Mouse (Mus musculus) ES-Bruce4 (cell line): Measurements from ENCODE around the gene Sh3rf1. TPM values are rescaled to one million over a fixed set of nuclear protein-coding genes. Genes with fewer than 3 reads are reported as not detected.

Source experiments
- H3K27ac ChIP-seq: 2 replicates; pipeline ENCODE4 v1.5.1; 2012; ENCODE audit warnings: low read length, inconsistent platforms; ENCODE audit not compliant: insufficient read depth
- H3K27me3 ChIP-seq: 2 replicates; pipeline ENCODE4 v1.6.1; 2012; ENCODE audit warnings: mild to moderate bottlenecking, low read length, inconsistent platforms; ENCODE audit not compliant: control insufficient read depth, poor library complexity, insufficient read depth, severe bottlenecking
- H3K36me3 ChIP-seq: 2 replicates; pipeline ENCODE4 v1.6.1; 2012; ENCODE audit warnings: inconsistent platforms, mild to moderate bottlenecking, low read length, moderate library complexity; ENCODE audit not compliant: control insufficient read depth, poor library complexity, insufficient read depth, severe bottlenecking
- H3K4me1 ChIP-seq: one replicate; pipeline ENCODE4 v1.8.1; 2011; ENCODE audit warnings: low read length; ENCODE audit not compliant: control insufficient read depth, insufficient read depth
- H3K4me3 ChIP-seq: 2 replicates; pipeline ENCODE4 v1.5.1; 2011; ENCODE audit warnings: low read depth, mild to moderate bottlenecking, low read length
- H3K9ac ChIP-seq: 2 replicates; pipeline ENCODE4 v1.6.1; 2012; ENCODE audit warnings: low read depth, mild to moderate bottlenecking, inconsistent platforms; ENCODE audit not compliant: poor library complexity, severe bottlenecking
- H3K9me3 ChIP-seq: replicated peaks from 2 replicates; pipeline ENCODE4 v1.6.1; 2012; ENCODE audit warnings: mild to moderate bottlenecking, low read length, inconsistent platforms; ENCODE audit not compliant: control insufficient read depth, poor library complexity, insufficient read depth, severe bottlenecking
- CTCF ChIP-seq: IDR thresholded peaks from one replicate; pipeline ENCODE4 v1.8.1; 2011; ENCODE audit warnings: low read depth, low read length
- EP300 ChIP-seq: IDR thresholded peaks from 2 replicates; pipeline ENCODE4 v1.6.1; 2011; ENCODE audit warnings: low read depth, low read length; ENCODE audit not compliant: insufficient read depth
- POLR2A ChIP-seq: IDR thresholded peaks from one replicate; pipeline ENCODE4 v1.8.1; 2011; ENCODE audit warnings: low read length; ENCODE audit not compliant: insufficient read depth
- polyA plus RNA-seq: library from polyadenylated mRNA; stranded (reverse); fragments of >200 nt; gene quantifications from 2 replicates; pipeline ENCODE4 v1.2.4, GENCODE M21; 2011; ENCODE audit warnings: low read depth; ENCODE audit not compliant: missing spikeins, insufficient read depth, insufficient read length

The Sh3rf1 gene
- polyA plus RNA-seq, 1 experiment: 19.0 TPM

DNA sequence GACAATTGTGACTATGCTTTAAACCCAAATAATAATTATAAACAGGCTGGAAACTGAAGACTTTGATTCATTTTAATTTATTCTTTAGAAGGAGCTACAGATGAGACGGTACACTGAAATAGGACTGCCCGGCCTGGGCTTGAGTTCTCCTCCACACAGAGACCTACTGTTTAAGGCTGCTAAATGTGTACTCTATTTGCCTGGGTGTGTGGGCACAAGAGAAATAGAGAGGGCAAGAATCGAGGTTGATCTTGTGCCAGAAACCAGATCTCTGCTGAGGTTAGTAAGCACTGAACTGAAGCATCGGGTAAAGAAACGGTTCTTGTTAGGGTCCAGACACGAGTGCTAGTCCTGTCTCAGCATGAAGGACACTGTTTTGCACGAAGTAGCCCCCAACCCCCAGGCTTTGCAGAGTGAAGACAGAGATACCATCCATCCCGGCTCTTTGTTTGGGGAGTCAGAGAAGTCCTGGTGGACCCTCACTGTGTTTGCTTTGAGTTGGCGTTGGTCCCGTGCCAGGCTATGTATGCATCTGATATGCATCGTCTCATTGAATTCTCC, 64.4 kb downstream of the Sh3rf1 start:
- no peak overlapping the region for H3K27ac ChIP-seq
- no peak overlapping the region for H3K9ac ChIP-seq
- H3K9me3 ChIP-seq: no peaks in the 10 kb centered on the region
- no peaks in the 10 kb centered on the region for H3K4me1 ChIP-seq
- TF ChIP-seq EP300 (no peak), CTCF (no peak), POLR2A (no peak)
- no peaks in the 10 kb centered on the region for H3K36me3 ChIP-seq
- H3K4me3 ChIP-seq: no peak overlapping the region
- H3K27me3 ChIP-seq: no peaks in the 10 kb centered on the region

GRCm38 (mm10) chr8:61288676-61289075, 65.0 kb downstream of the Sh3rf1 start:
- Histone ChIP-seq H3K9me3 (no peaks in the 10 kb centered on the region), H3K27me3 (no peaks in the 10 kb centered on the region), H3K4me3 (no peak overlapping the region), H3K9ac (no peak overlapping the region), H3K4me1 (no peaks in the 10 kb centered on the region), H3K36me3 (no peaks in the 10 kb centered on the region), H3K27ac (no peak overlapping the region)
- TF ChIP-seq CTCF (no peak), POLR2A (no peak), EP300 (no peak)

DNA sequence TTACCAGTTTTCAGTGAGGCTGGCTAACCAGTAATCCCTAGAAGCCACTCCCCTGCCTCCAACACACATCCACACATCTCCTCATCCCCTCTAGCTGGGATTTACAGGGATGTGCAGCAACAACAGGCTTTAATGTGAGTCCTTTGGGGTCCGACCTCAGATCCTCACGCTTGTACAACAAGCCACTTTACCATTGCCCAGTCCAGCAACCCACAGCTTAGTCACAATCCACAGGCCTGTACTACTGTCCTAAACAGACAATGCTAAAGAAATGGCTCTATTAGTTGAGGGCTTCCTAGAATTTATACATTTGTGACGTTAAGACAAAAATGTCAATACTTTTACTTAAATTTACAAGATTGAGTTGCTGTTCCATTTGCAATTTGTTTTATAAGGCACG, 71.4 kb downstream of the Sh3rf1 start:
- Histone ChIP-seq H3K4me1 (no peaks in the 10 kb centered on the region), H3K27ac (no peak overlapping the region), H3K27me3 (no peaks in the 10 kb centered on the region), H3K9ac (no peak overlapping the region), H3K4me3 (no peak overlapping the region), H3K36me3 (no peaks in the 10 kb centered on the region), H3K9me3 (no peaks in the 10 kb centered on the region)
- TF ChIP-seq CTCF: no peak

DNA sequence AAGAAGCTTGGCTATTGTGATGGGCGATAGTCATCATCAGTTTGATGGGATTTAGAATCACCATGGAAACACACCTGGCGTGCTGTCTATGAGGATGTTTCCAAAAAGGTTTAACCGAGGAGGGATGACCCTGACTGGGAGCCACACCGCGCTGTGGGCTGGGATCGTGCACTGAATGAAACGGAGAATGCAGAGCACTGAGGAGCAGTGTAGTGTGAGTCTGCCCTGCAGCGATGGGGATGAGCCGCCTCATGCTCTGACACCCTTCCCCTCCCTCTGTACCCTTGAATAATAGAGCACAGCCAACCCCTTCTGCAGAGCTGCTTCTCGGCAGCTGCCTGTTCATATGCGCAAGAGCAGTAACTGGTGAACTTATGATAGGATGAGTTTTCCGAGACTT, 71.8 kb downstream of the Sh3rf1 start:
- Histone ChIP-seq H3K36me3 (no peaks in the 10 kb centered on the region), H3K27ac (no peak overlapping the region), H3K4me1 (no peaks in the 10 kb centered on the region), H3K9me3 (no peaks in the 10 kb centered on the region), H3K9ac (no peak overlapping the region), H3K4me3 (no peak overlapping the region), H3K27me3 (no peaks in the 10 kb centered on the region)
- TF ChIP-seq CTCF (no peak), EP300 (0 out of 2 replicates have a peak, but pooled peaks have one; percentile 31)

- Histone ChIP-seq H3K36me3 (no peaks in the 10 kb centered on the region), H3K4me1 (no peaks in the 10 kb centered on the region), H3K9ac (no peak overlapping the region), H3K27ac (no peak overlapping the region), H3K9me3 (no peaks in the 10 kb centered on the region), H3K27me3 (no peaks in the 10 kb centered on the region), H3K4me3 (no peak overlapping the region)
- TF ChIP-seq POLR2A (no peak), CTCF (no peak), EP300 (no peak)
Observed at GRCm38 (mm10) chr8:61298828-61299227, 75.2 kb downstream of the Sh3rf1 start.

DNA sequence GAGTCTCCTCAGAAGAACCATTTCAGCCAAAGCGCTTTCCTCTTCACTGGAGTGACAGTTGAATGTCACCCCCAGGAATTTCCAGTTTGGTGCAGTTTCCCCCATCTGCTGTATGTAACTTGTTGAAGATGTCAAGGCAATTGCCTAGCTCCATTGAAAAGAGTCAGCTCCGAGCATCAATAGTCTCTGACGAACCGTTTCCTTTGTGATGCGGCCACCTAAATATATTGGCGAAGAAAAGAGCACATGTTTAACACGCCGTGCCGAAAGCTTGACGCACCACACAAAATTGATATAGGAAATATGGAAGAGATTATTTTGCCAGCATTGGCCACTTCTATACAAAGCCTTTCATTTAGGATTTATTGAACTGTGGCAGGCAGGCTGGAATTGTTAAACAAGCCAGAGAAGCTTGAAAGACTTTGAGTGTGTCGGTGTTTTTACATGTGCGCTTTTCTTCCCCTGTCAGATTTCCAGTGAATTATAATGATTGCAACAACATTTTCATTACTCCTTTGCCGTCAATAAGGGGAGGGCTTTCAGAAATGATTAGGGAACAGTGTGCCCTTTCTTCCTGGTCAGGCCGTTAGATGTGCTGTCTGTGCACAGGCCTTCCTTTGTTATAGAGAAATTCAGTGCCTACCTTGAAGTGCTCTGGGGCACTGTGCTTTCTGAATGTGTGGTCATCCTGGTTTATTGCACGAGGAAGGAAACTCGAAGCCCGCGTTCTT, 77.8 kb downstream of the Sh3rf1 start:
- Histone ChIP-seq H3K36me3 (no peaks in the 10 kb centered on the region), H3K9ac (no peak overlapping the region), H3K4me1 (no peaks in the 10 kb centered on the region), H3K4me3 (no peak overlapping the region), H3K27ac (no peak overlapping the region), H3K27me3 (no peaks in the 10 kb centered on the region; the same call in 1 of the 2 replicates), H3K9me3 (no peaks in the 10 kb centered on the region)
- TF ChIP-seq POLR2A: no peak
- no peak for TF ChIP-seq EP300
- no peak for TF ChIP-seq CTCF
